Mouse (Mus musculus) C2C12 (cell line): ENCODE results near the gene Lig1.

Experiments
- CEBPB ChIP-seq: IDR thresholded peaks from one replicate; pipeline ENCODE4 v1.6.1; 2011; ENCODE audit warnings: low read depth, mild to moderate bottlenecking, control low read depth, moderate library complexity
- CTCF ChIP-seq: IDR thresholded peaks from one replicate; pipeline ENCODE4 v1.5.1; 2011; ENCODE audit not compliant: control insufficient read depth, insufficient read depth, insufficient read length
- MAX ChIP-seq: IDR thresholded peaks from one replicate; pipeline ENCODE4 v1.6.1; 2011; ENCODE audit warnings: mild to moderate bottlenecking, control low read depth
- MYOG ChIP-seq: IDR thresholded peaks from one replicate; pipeline ENCODE4 v1.6.1; 2011; ENCODE audit not compliant: control insufficient read depth, insufficient read length; ENCODE audit errors: extremely low read depth

DNA sequence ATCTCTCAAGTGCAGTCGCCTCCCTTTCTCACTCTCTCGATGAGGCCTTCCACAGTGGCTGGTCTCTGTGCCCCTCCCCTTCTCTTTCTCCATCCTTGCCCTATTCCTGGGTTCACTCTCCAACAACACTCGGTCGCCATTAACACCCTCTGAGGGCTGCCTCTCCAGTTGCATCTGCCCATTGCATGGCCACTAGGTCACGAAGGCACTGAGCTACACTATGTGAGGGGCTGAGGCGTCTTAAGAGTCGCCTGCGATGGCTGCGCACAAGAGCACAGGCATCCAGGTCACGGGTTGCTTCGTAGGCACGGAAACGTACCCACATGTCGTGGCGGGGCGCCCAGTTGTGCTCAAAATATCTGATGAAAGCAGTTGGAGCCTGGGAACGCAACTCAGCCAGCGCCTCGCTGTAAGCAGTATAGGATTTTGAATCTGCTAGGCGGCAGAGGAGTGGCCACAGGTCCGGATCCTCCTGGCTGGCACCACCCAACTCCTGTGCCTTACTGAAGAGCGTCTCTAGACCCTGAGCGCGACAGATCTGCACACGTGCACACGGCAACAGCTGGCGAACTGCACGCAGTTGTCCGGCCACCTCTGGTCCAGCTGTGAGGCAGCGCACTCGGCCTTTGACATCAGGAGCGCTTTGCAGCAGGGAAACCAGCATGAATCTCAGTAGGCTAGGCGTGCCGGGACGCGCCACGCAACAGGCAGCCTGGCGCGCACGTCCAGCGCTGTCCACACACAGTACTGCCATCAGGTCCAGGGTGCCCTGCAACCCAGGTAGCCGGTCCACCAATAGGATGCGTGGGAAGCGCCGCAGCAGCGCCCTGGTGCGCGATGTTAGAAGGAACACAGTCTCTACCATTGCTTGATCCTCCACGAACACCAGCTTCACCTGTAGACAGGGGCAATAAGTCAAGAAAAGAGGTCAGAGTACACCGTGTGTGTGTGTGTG, 16.1 kb upstream of the Lig1 start:
- TF ChIP-seq CTCF (no peak), MYOG (no peak), CEBPB (no peak), MAX (no peak)
